Mouse (Mus musculus): ENCODE results near the gene Alk. TPM values are rescaled to one million over a fixed set of nuclear protein-coding genes. Genes with fewer than 3 reads are reported as not detected.

Gene Alk
- total RNA-seq, 2 experiments from 2014 or later = 0.10 TPM; not detected in 1

DNA sequence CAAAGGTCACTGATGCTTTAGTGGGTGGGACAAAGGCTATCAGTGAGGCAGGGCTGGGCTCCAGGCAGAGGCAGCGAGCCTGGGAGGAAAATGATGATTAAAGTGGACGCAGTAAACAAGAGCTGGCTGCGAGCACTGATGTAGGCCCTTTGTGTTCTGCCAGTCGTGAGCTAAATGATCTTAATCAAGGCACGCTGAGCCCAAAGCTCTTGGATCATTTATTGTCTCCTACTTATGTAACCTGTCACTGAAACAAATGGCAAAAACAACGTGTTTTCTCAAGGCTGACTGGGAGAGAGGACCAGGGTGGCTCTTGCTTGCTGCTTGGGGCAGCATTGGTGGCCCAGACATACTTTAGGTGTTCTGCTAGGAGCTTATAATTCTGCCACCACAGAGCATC, 663.0 kb downstream of the Alk start:
- intact Hi-C loops (cut with DNase I) = no loop called here
- no peak for DNase-seq

DNA sequence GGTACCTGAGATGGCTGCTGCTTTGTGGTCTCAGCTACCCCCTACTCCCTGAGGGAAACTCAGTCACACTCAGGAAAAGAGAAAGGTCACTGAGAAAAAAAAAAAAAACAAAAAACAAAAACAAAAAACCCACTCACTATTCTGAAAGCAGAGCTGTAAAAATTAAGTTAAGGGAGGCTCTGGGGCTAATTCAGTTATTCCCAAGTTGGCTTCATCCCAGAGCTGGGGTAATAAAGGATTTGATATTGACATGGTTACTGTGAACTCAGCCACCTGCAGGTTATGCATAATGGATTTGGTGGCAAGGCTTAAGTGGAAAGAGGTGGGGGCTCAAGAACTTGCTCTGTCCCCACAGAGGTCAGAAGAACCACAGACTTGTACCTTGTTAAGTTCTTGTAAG, 667.7 kb downstream of the Alk start:
- intact Hi-C loops (cut with DNase I) = no loop called here
- DNase-seq = no peak

DNA sequence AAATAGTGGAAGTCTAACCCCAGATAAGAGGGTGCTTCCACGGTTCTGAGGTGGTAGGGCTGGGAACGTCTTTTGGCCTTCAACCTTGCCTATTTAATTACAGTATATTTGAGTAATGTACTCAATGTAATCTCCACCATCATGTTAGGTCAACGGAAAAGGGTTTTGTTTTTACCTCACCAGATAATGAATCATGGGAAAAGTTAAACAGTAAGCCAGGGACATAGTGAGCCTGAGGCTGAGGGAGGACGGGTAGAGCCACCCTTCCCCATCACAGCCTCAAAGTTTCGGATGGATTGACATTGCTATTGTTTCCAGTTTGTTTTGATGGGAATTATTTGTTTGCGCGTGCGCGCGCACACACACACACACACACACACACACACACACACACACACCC, 668.6 kb downstream of the Alk start:
- DNase-seq = no peak
- intact Hi-C loops (cut with DNase I) = no loop called here

DNA sequence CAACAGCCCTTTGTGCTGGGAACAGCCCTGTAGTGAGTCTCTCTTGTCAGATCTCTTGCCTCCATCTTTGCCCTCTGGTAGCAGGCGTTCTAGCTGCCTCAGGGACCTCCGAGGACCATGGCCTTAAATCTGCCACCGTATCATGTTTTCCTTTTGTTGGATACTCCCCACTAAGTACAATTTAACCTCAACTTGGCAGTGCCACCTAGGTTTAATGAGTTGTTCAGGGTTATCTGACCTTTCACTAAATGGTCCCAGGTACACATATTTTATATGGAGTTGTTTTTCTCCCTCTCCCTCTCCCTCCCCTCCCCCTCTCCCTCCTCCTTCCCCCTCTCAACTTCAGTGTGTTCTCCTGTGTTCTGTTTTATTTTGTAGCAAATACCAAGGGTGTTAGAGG, 669.1 kb downstream of the Alk start:
- DNase-seq = no peak
- intact Hi-C loops (cut with DNase I) = no loop called here

DNA sequence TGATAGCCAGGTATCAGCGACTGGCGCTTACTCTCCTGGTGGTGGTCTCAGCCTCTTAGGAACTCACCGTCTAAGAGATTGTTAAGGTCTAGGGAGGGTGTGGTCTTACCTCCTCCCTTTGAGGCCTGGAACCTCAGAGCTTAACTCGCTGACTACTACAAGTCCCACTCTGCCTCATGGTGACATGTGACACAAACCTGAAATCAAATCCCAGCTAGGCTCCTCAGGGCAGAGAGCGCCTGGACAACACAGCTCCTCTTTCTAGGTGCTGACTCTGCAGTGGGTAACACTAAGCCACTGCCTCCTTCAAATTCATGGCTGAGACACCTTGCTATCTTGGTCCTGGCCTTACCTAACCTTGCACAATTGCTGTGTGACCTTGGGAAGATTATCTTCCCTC, 689.5 kb downstream of the Alk start:
- intact Hi-C loops (cut with DNase I) = no loop called here
- DNase-seq = no peak

DNA sequence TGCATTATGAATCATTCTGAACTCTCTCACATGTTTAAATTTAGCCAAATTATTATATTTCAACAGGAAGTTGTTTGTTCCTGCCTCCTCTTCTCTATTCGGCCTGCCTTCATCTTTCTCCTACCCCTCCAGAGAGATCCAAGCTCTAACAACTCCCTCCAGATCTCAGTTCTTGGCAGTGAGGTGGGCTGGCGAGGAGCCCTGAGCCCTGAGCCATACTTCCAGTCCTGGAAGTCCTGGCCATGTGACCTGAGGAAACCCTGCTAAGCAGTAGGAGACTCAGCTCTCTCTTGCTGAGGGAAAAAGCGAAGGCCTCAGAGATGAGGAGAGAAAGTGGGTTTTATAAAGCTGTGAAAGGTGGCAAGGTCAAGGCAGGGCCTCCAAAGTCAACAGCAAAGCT, 689.9 kb downstream of the Alk start:
- DNase-seq = peak; percentile 43 to 59
- intact Hi-C loops (cut with DNase I) = no loop called here

DNA sequence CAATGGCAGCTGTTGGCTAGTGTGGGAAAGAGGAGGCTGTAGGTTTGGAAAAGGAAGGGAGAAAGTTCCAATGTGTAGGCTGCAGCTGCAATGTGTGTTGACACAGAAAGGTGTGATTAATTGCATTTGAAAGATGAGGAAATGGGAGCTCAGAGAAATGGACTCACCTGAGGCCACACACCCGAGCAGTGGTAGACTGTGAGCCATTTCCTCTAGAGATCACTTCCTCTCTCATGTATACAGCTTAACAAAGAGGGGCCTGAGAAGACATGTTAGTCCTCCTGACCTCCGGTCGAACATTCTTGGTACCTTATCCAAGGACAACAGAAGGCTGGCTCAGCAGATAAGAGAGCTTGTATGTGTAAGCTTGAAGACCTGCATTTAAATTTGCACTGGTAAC, 691.2 kb downstream of the Alk start:
- intact Hi-C loops (cut with DNase I) = no loop called here
- DNase-seq = no peak

DNA sequence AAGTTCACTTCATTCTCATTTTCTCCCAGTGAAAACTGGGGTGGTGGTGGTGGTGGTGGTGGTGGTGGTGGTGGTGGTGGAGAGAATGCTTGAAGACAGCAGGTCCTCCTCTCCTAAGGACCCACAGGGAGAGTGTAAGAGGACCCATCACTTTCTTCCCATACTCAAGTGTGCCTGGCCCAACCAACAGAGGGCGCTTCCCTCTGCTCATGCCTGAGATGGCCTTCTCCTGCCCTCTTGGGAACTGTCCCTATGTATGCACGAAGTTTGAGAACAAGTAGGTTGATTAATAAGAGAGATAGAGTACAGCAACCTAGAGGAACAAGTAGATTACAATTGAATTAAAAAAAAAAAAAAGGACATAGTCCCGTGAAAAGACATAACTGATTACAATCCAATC, 695.3 kb downstream of the Alk start:
- intact Hi-C loops (cut with DNase I) = loop anchor here (5.0 kb wide), 1 partner anchor 873 kb away; no protein-coding TSS in a partner anchor
- DNase-seq = no peak

DNA sequence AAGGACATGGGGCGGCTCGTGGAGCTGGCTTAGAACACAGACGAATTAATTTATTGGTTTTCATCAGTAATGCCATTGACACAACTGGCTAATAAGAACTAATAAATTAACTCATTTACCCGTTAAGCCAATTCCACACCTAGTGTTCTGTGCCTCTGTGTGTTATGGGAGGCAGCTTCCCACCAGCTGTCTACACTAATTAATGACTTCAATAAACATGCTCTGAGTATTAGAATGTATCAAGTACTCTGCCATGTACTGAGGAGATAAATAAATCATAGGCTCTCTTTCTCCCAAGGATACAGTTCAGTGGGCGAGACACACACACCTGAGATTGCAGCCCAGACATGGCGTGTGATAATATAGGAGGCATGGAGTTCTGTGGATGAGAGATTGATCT, 723.1 kb downstream of the Alk start:
- no peak for DNase-seq
- intact Hi-C loops (cut with DNase I) = no loop called here

DNA sequence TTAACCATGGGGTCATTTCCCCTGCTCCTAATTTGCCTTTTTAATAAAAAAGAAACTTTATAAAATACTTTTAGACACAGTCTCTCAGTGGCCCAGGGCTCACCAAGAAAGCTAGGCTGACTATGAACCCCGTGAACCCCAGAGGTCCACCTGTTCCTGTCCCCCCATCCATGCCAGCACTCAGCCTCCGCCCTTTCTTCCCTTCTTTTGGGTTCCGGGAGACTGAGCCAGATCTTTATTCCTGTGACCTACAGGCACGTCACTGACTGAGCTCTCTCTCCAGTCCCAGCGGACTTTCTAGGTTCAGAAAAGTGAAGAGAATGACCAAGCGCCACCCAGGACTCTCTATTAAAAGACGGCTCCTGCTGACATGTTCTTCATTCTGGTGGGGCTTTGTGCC, 728.9 kb downstream of the Alk start:
- DNase-seq = no peak
- intact Hi-C loops (cut with DNase I) = no loop called here

DNA sequence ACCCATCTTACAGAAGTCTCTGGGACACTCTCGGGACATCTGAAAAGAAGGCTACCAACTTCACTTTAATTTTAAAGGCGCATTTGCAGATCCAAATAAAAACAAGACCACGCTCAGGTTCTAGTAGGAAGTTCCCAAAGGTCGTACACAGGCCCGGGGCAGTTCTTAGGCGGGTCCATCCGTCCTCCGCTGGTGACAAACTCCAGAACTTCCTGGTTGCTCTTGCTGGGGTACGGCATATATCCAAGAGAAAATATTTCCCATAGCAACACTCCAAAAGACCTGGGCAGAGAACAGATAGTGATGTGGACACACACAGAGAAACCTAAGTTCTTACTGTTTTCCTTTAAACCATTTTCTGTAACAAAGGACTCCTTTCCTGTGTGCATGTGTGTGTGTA, 729.6 kb downstream of the Alk start:
- no peak for DNase-seq
- intact Hi-C loops (cut with DNase I) = loop anchor here (1.0 to 5.0 kb wide), 3 partner anchors 132 to 307 kb away; no protein-coding TSS in a partner anchor

DNA sequence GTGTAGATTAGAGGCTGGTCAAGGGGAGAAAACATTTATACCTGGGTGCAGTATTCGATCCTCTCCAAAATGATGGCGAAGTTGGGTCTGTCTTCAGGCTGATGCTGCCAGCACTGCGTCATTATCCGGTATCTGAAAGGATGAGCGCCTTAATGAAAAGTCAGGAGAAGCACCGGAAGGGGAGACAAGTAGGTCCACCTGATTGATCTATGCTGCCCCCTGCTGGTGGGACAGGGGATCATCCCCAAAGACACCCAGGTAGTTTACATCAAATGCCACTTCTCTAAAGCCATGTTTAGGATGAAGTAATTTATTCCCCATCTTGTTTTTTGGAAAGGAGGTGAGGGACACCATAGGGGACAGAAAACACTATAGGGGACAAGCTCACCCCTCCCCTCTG, 730.4 kb downstream of the Alk start:
- peak; percentile 27 to 31 for DNase-seq
- intact Hi-C loops (cut with DNase I) = loop anchor here (1.0 to 5.0 kb wide), 3 partner anchors 132 to 307 kb away; no protein-coding TSS in a partner anchor

DNA sequence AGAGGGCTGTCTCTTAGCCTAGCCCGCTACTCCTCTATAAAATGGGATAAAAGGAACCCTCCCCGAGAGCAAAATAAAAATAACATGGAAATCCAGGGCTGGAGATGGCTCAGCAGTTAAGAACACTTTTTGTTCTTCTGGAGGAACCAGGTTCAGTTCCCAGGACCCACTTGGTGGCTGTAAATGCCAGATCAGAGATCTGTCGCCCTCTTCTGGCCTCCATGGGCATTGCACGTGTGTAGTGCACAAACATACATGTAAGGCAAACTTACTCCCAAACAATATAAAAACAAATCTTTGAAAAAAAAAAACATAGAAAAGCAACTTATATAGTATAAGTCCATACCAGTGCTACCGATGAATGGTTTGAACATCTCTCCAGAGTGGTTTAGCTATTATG, 731.5 kb downstream of the Alk start:
- intact Hi-C loops (cut with DNase I) = loop anchor here (5.0 kb wide), 2 partner anchors 131 to 306 kb away; no protein-coding TSS in a partner anchor
- no peak for DNase-seq

DNA sequence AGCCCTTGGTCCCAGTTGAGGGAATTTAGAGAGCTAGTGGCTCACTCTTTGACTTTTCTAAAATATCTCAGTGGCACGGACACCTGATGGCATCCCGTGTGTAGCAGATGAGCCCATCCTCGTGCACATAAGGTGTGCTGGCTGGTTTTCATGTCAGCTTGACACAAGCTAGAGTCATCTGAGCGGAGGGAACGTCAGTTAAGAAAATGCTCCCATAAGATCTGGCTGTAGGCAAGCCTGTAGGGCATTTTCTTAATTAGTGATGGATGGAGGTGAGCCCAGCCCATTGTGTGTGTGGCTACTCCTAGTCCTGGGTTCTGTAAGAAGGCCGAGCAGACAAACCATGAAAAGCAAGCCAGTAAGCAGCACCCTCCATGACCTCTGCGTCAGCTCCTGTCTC, 732.4 kb downstream of the Alk start:
- no peak for DNase-seq
- intact Hi-C loops (cut with DNase I) = loop anchor here (5.0 kb wide), 2 partner anchors 130 to 305 kb away; no protein-coding TSS in a partner anchor

DNA sequence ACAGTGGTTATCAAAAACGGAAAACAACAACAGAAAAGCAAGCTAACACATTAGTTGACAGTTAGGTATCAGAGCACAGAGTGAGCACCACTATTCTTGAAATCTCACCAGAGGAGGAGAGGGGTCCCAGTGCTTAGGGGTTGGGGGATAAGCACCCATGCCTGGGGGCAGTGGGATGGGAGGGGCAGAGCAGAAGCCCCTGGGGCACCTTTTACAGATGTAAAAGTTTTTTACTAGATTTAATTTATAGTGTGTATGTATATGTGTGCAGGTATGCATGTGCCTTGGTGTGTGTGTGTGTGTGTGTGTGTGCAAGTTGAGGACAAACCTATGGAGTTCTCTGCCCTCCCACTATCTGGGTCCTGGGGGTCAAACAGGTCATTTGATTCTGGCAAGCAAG, 733.8 kb downstream of the Alk start:
- no peak for DNase-seq
- intact Hi-C loops (cut with DNase I) = loop anchor here (5.0 kb wide), 2 partner anchors 128 to 303 kb away; no protein-coding TSS in a partner anchor

DNA sequence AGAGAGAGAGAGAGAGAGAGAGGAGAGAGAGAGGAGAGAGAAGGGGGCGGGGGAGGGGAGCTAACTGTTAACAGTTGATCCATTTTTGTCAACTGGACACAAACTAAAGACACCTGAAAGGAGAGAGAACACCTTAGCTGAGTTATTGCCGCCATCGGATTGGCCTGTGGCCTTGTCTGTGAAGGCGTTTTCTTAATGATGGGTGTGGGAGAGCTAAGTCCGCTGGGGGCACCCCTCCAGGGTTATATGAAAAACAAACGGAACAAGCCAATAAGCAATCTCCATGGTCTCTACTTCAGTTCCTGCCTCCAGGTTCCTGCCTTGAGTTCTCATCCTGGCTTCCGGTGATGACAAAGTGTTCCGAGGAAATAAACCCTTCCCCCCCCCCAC, 734.2 kb downstream of the Alk start:
- intact Hi-C loops (cut with DNase I) = loop anchor here (5.0 kb wide), 2 partner anchors 128 to 303 kb away; no protein-coding TSS in a partner anchor
- DNase-seq = no peak

DNA sequence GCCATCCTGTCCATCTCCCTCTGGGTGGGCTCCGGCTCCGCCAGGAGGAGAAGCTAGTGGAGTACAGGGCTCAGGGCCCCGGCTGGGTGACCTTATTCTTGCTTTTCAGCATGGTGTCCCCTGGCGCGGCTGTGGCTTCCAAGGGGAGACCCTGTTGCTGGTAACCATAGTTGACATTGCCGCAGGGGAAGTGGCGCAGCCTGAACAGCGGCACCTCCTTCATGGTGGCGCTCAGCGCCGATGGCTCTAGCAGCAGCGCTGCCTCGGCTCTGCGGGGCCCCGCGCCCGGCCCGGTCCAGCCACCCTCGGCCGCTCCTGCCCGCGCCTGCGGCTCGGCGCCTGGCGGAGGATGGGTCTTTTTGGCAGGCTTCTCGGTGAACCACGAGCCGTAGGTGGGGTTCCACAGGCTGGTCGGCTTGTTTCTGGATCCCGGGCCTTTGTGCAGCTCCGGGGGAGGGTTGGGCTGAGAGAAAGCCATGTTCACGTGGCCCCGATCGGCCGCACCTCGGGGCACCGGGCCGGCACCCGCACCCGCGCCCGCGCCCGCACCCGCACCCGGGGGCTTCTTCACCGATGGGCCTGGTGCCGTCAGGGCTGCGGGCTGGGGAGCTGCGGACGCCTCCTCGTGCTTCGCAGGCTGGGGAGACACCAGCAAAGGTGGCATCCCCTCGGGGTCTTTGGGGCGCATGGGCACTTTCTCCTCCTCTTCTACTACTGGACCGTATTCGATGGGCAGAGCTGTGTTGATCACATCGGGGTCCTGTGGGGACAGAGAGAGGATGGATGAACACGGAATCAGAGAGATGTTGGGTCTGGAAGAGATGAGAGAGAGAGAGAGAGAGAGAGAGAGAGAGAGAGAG, 734.8 kb downstream of the Alk start:
- no peak for DNase-seq
- intact Hi-C loops (cut with DNase I) = loop anchor here (5.0 kb wide), 2 partner anchors 127 to 302 kb away; no protein-coding TSS in a partner anchor

DNA sequence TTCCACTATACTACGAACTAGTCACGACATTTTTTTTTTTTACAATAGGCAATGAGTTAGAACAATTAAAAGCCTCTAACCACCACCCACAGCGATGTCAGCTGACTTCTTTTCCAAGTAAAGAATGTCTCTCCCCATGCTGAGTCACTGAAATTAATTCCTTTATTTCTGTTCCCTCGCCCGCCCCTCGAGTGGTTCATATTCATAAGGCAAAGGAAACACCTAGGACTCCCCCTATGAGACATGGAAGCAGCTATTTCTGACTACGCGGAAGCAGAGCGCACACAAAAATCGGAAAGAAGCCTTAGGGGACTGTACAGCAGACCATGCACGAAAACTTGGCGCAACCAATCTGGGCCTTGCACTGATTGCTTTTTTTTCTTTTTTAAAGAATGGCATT, 735.6 kb downstream of the Alk start:
- intact Hi-C loops (cut with DNase I) = no loop called here
- no peak for DNase-seq

DNA sequence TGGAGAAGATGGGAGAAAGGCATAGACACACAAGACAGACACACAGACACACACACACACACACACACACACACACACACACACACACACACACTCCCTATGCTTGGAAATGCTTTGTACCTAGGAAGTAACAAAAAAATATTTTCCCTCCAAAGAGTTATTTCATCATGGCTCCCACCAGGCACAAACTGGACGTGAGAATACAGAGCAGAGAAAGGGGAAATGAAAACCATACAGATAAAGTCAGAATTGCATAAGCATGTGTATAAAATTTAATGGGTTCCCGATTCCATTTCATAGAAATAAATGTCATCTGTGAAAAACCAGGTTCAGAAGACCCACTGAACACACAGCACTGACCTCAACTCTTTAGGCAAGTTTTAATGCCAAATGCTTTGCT, 736.5 kb downstream of the Alk start:
- intact Hi-C loops (cut with DNase I) = no loop called here

DNA sequence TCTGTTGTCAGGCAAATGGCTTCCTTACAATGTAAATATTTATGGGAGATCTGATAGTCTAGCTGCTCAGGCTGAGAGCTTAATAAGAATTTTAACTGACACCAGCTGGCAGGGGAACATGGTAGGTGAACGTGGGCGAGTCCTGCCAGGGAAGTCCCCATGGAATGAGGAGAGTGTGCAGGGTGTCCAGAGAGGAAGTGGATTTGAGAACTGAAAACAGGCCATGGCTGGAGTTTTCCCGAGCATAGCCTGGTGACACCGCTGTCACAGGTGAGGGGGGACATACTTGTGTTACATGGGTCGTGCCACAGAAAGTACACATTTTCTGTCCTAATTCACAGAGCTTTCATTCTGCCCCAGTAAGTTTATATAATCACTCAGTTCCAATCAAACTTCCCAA, 739.0 kb downstream of the Alk start:
- intact Hi-C loops (cut with DNase I) = no loop called here
- DNase-seq = no peak

More for the DNA sequence above, 736.5 kb downstream of the Alk start:
- no peak for DNase-seq

DNA sequence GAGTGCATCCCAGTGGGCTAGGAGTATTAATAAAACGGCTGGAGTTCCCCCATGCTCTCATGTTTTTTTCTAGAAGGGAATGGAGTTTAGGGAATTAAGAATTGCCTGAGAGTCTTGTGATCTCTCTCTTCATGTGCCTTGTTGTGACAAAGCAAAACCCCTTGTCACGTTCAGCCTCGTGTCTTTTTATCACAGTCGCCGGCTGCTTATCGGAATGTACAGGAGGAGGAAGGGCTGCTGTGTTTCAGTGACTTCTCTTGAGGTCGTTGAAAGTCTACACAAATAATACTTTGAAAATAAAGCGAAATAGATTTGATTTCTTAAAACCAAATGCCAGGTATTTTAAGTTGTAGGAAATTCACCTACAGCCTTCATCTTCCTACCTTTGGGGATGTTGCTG, 740.4 kb downstream of the Alk start:
- no peak for DNase-seq
- intact Hi-C loops (cut with DNase I) = no loop called here

DNA sequence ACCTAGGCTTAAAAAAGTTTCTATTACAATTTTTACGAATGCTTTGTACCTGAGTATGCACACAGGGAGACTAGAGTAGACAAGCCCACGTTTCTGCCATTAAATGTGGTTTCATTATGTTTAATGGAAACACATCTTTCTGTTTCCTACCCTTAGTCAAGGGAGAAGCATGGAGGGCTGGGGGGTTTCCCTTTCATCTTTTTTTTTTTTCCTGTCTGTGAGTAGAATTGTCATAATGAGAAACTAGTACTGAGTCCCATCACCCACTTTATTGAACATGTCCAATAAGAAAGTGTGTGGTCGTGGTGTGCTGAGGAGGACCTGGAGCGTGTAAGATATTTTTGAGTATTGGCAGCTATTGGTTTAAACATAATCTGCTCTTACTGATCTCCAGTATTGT, 741.5 kb downstream of the Alk start:
- DNase-seq = no peak
- intact Hi-C loops (cut with DNase I) = no loop called here

All from gastrocnemius, postnatal 36 days (tissue).